ENCODE assay signal across 17 mouse cellular contexts in genomic region chr9:118701791-118702190, GRCm38 (mm10).
DNase-seq lines count a peak whose midpoint lies in the region; ATAC-seq and TF ChIP-seq lines count a peak whose summit lies in the region.
"Had no signal": no experiment of that assay in that cellular context is flagged by ENCODE, and none has a peak within 500 bp of the region (broad histone marks: within the 10 kb centered on the region; RNA-seq: fewer than 3 reads in every experiment).

No protein-coding gene starts in this region.

- 65% methylated on average over 2 of the region's 2 CpGs for WGBS in intestine, embryonic 16.5 days
- 79% methylated on average over 2 of the region's 2 CpGs for WGBS in intestine, postnatal 0 days
- 88% methylated on average over 2 of the region's 2 CpGs for WGBS in midbrain, embryonic 10.5 days
- 84% methylated on average over 2 of the region's 2 CpGs for WGBS in midbrain, embryonic 13.5 days
- WGBS in forebrain, embryonic 16.5 days, result 80% methylated on average over 2 of the region's 2 CpGs

- H3K4me3 ChIP-seq in intestine, embryonic 16.5 days (ENCODE audit: low read length), result no peak overlapping the region
- no peak overlapping the region for H3K4me3 ChIP-seq in intestine, postnatal 0 days (ENCODE audit: low read depth, low read length)
- no peak overlapping the region for H3K4me3 ChIP-seq in midbrain, embryonic 10.5 days
- no peak overlapping the region for H3K4me3 ChIP-seq in midbrain, embryonic 13.5 days (replicated peaks)
- H3K4me3 ChIP-seq in forebrain, embryonic 16.5 days (replicated peaks; ENCODE audit: low read length), result no peak overlapping the region
- H3K4me3 ChIP-seq: erythroblast, embryonic 14.5 days; forebrain, embryonic 15.5 days; limb, embryonic 12.5 days; liver, embryonic 15.5 days; neural tube, embryonic 13.5 days had no signal

- H3K9ac ChIP-seq in intestine, embryonic 16.5 days (ENCODE audit: low read depth, low read length), result no peak overlapping the region
- no peak overlapping the region for H3K9ac ChIP-seq in intestine, postnatal 0 days (ENCODE audit: low read depth, low read length)
- no peak overlapping the region for H3K9ac ChIP-seq in midbrain, embryonic 13.5 days (replicated peaks)
- H3K9ac ChIP-seq in forebrain, embryonic 16.5 days (replicated peaks; ENCODE audit: low read depth, low read length), result no peak overlapping the region
- H3K9ac ChIP-seq: forebrain, embryonic 15.5 days; limb, embryonic 12.5 days; liver, embryonic 15.5 days; neural tube, embryonic 13.5 days had no signal

- H3K27ac ChIP-seq in intestine, embryonic 16.5 days (ENCODE audit: low read length), result peak overlapping the region; percentile 54; the same call in 1 of the 2 replicates
- H3K27ac ChIP-seq in intestine, postnatal 0 days (ENCODE audit: low read depth, low read length), result no peak overlapping the region
- H3K27ac ChIP-seq in midbrain, embryonic 10.5 days (replicated peaks), result peak overlapping the region; percentile 38; the same call in 1 of the 2 replicates
- H3K27ac ChIP-seq in midbrain, embryonic 13.5 days, result no peak overlapping the region
- H3K27ac ChIP-seq in forebrain, embryonic 16.5 days (ENCODE audit: low read length), result no peak overlapping the region
- H3K27ac ChIP-seq: forebrain, embryonic 15.5 days; liver, embryonic 15.5 days; neural tube, embryonic 13.5 days had no signal

- no peak for TF ChIP-seq CTCF in intestine, postnatal 0 days (IDR thresholded peaks at IDR 0.05; ENCODE audit: low read depth)

- no peak for DNase-seq in midbrain, embryonic 10.5 days (ENCODE audit: low spot score)
- peak; percentile 20 for DNase-seq in lung, postnatal 36 days
- DNase-seq in testis, postnatal 10 days (ENCODE audit: low spot score), result no peak
- DNase-seq: adrenal gland, postnatal 36 days; cerebellum, adult 2 months; heart, adult 11 months; kidney, postnatal 25 days; layer of hippocampus, adult 9-11 months had no signal

- ATAC-seq in intestine, embryonic 16.5 days, result no peak
- ATAC-seq in intestine, postnatal 0 days, result no peak
- no peak for ATAC-seq in midbrain, embryonic 13.5 days
- no peak for ATAC-seq in forebrain, embryonic 16.5 days
- ATAC-seq: forebrain, embryonic 15.5 days had no signal

- H3K9me3 ChIP-seq in intestine, embryonic 16.5 days (ENCODE audit: control insufficient read depth, low read length), result no peaks in the 10 kb centered on the region
- H3K9me3 ChIP-seq in intestine, postnatal 0 days (ENCODE audit: control insufficient read depth), result no peaks in the 10 kb centered on the region
- H3K9me3 ChIP-seq in midbrain, embryonic 10.5 days (replicated peaks), result no peaks in the 10 kb centered on the region
- H3K9me3 ChIP-seq in midbrain, embryonic 13.5 days, result no peaks in the 10 kb centered on the region
- H3K9me3 ChIP-seq in forebrain, embryonic 16.5 days (ENCODE audit: control insufficient read depth, low read length), result no peaks in the 10 kb centered on the region
- H3K9me3 ChIP-seq: forebrain, embryonic 15.5 days; limb, embryonic 12.5 days; liver, embryonic 15.5 days; neural tube, embryonic 13.5 days had no signal

- peaks cover 33% of the 10 kb centered on the region for H3K4me1 ChIP-seq in intestine, embryonic 16.5 days (ENCODE audit: control insufficient read depth, insufficient read depth, low read length)
- no peaks in the 10 kb centered on the region for H3K4me1 ChIP-seq in intestine, postnatal 0 days (replicated peaks; ENCODE audit: control insufficient read depth, insufficient read depth, low read length)
- H3K4me1 ChIP-seq in midbrain, embryonic 10.5 days, result peaks cover 10% of the 10 kb centered on the region
- no peaks in the 10 kb centered on the region for H3K4me1 ChIP-seq in midbrain, embryonic 13.5 days (replicated peaks)
- peaks cover 9% of the 10 kb centered on the region for H3K4me1 ChIP-seq in forebrain, embryonic 16.5 days (replicated peaks; ENCODE audit: control insufficient read depth, insufficient read depth, low read length)

- no peaks in the 10 kb centered on the region for H3K36me3 ChIP-seq in intestine, embryonic 16.5 days (ENCODE audit: control insufficient read depth, insufficient read depth, low read length)
- no peaks in the 10 kb centered on the region; the same call in 1 of the 2 replicates for H3K36me3 ChIP-seq in intestine, postnatal 0 days (ENCODE audit: control insufficient read depth, insufficient read depth)
- H3K36me3 ChIP-seq in midbrain, embryonic 10.5 days, result no peaks in the 10 kb centered on the region
- no peaks in the 10 kb centered on the region for H3K36me3 ChIP-seq in midbrain, embryonic 13.5 days
- H3K36me3 ChIP-seq in forebrain, embryonic 16.5 days (ENCODE audit: control insufficient read depth, insufficient read depth), result no peaks in the 10 kb centered on the region
- H3K36me3 ChIP-seq: forebrain, embryonic 15.5 days; liver, embryonic 15.5 days; neural tube, embryonic 13.5 days had no signal

- H3K27me3 ChIP-seq in intestine, embryonic 16.5 days (replicated peaks; ENCODE audit: control insufficient read depth, insufficient read depth, low read length), result no peaks in the 10 kb centered on the region
- H3K27me3 ChIP-seq in intestine, postnatal 0 days (replicated peaks; ENCODE audit: control insufficient read depth, insufficient read depth, low read length), result no peaks in the 10 kb centered on the region
- no peaks in the 10 kb centered on the region for H3K27me3 ChIP-seq in midbrain, embryonic 10.5 days (ENCODE audit: low read depth, poor library complexity, severe bottlenecking)
- no peaks in the 10 kb centered on the region for H3K27me3 ChIP-seq in midbrain, embryonic 13.5 days
- H3K27me3 ChIP-seq in forebrain, embryonic 16.5 days (replicated peaks; ENCODE audit: control insufficient read depth, insufficient read depth, low read length), result no peaks in the 10 kb centered on the region
- H3K27me3 ChIP-seq: forebrain, embryonic 15.5 days; limb, embryonic 12.5 days; liver, embryonic 15.5 days; neural tube, embryonic 13.5 days had no signal

- no peak overlapping the region for H3K4me2 ChIP-seq in intestine, embryonic 16.5 days (ENCODE audit: low read depth, low read length)
- no peak overlapping the region for H3K4me2 ChIP-seq in intestine, postnatal 0 days (replicated peaks; ENCODE audit: low read depth)
- H3K4me2 ChIP-seq in midbrain, embryonic 13.5 days (replicated peaks), result no peak overlapping the region
- H3K4me2 ChIP-seq in forebrain, embryonic 16.5 days (ENCODE audit: low read length), result no peak overlapping the region
- H3K4me2 ChIP-seq: forebrain, embryonic 15.5 days; liver, embryonic 15.5 days; neural tube, embryonic 13.5 days had no signal

Comparison
In these comparisons a context has a peak if more than half of its experiments do, and no peak if none do; other contexts are left out.
1. H3K27ac ChIP-seq: peak in intestine, embryonic 16.5 days (single experiment) and midbrain, embryonic 10.5 days (single experiment); none in intestine, postnatal 0 days (single experiment), midbrain, embryonic 13.5 days (single experiment) and forebrain, embryonic 16.5 days (single experiment).